Mouse (Mus musculus) intestine, embryonic 14.5 days (tissue): ENCODE results near the gene Kank1. TPM values are rescaled to one million over a fixed set of nuclear protein-coding genes. Genes with fewer than 3 reads are reported as not detected.

Experiments used
- ATAC-seq: fragments of 200-750 bp; cut with Nextera tagmentation; replicated peaks from 2 replicates; pipeline ENCODE4 v1.8.0; 2017; ENCODE audit warnings: low read depth, moderate number of reproducible peaks, moderate TSS enrichment, moderate library complexity; ENCODE audit not compliant: low FRiP score, low TSS enrichment
- DNase-seq: peaks from one replicate; pipeline ENCODE4 v3.0.0-alpha.2; 2018; ENCODE audit warnings: low spot score
- H3K27ac ChIP-seq: fragments of 300-500 bp; sonication (generic); 2 replicates; pipeline ENCODE4 v1.5.1; 2014; ENCODE audit warnings: low read depth, mild to moderate bottlenecking, control low read depth
- H3K27me3 ChIP-seq: fragments of 300-500 bp; sonication (generic); replicated peaks from 2 replicates; pipeline ENCODE4 v1.6.1; 2014; ENCODE audit warnings: low read length, control low read depth; ENCODE audit not compliant: control insufficient read depth, insufficient read depth
- H3K36me3 ChIP-seq: fragments of 300-500 bp; sonication (generic); 2 replicates; pipeline ENCODE4 v1.6.1; 2014; ENCODE audit warnings: low read length, control low read depth; ENCODE audit not compliant: control insufficient read depth, insufficient read depth
- H3K4me1 ChIP-seq: fragments of 300-500 bp; sonication (generic); replicated peaks from 2 replicates; pipeline ENCODE4 v1.6.1; 2014; ENCODE audit warnings: low read length, control low read depth, mixed read lengths; ENCODE audit not compliant: control insufficient read depth, insufficient read depth
- H3K4me2 ChIP-seq: fragments of 300-500 bp; sonication (generic); 2 replicates; pipeline ENCODE4 v1.6.1; 2014; ENCODE audit warnings: low read length
- H3K4me3 ChIP-seq: fragments of 300-500 bp; sonication (generic); 2 replicates; pipeline ENCODE4 v1.5.1; 2014; ENCODE audit warnings: low read depth, low read length, control low read depth, mixed read lengths
- H3K9ac ChIP-seq: fragments of 300-500 bp; sonication (generic); 2 replicates; pipeline ENCODE4 v1.6.1; 2014; ENCODE audit warnings: mild to moderate bottlenecking, low read length
- H3K9me3 ChIP-seq: fragments of 300-500 bp; sonication (generic); 2 replicates; pipeline ENCODE4 v1.6.1; 2016; ENCODE audit warnings: low read length, control low read depth; ENCODE audit not compliant: control insufficient read depth
- WGBS: fragments of 180-500 bp; shearing (Covaris S2); extraction: QIAGEN DNeasy Blood & Tissue Kit; methylation state at CpG from one replicate; pipeline ENCODE4 v1.1.7; 2014; 5-methylcytosine and 5-hydroxymethylcytosine counted together
- polyA plus RNA-seq: library from polyadenylated mRNA; unstranded; fragments of >200 nt; fragmentation: Nextera tagmentation; extraction: Ambion mirVana; gene quantifications from 2 replicates; pipeline ENCODE4 v1.2.1, GENCODE M21; 2014

Kank1 gene
- polyA plus RNA-seq, 1 experiment from 2014 or later: 17.7 TPM

- no peak overlapping the region for H3K27ac ChIP-seq
- no peak overlapping the region for H3K4me3 ChIP-seq
- no peaks in the 10 kb centered on the region for H3K27me3 ChIP-seq
- H3K36me3 ChIP-seq: no peaks in the 10 kb centered on the region
- H3K4me2 ChIP-seq: no peak overlapping the region
- H3K9me3 ChIP-seq: no peaks in the 10 kb centered on the region
- H3K4me1 ChIP-seq: peaks cover 3% of the 10 kb centered on the region; the same call in 1 of the 2 replicates
- WGBS: 70% methylated on average over 7 of the region's 7 CpGs
- ATAC-seq (no peak), DNase-seq (no peak)
- H3K9ac ChIP-seq: no peak overlapping the region
Measured at GRCm38 (mm10) chr19:25311626-25312025, 74.9 kb downstream of the Kank1 start.

DNA sequence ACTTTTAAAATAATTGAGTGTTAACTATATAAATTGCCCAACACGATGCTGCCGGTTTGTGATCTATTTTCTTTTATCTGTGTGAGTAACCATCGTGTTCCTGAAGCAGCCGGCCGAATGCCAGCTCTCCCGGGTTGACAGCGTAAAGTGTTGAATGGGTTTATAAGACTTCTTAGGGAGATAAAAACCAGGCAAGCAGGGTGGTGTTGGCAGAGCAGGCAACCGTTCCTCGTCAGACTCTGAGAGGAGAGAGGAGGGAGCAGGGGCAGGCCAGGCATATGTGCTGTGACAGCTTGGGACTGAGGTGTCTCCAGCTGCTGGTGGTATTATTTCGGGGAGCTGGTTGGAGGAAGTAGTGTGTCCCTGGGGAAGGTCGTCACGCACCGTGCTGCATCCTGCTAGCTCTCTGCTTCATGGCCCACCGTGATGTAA is 78.7 kb downstream of the Kank1 start:
- DNase-seq (no peak), ATAC-seq (no peak)
- Histone ChIP-seq H3K4me3 (no peak overlapping the region), H3K4me2 (no peak overlapping the region), H3K27me3 (no peaks in the 10 kb centered on the region), H3K36me3 (no peaks in the 10 kb centered on the region), H3K4me1 (peaks cover 3% of the 10 kb centered on the region; the same call in 1 of the 2 replicates), H3K9me3 (no peaks in the 10 kb centered on the region), H3K27ac (no peak overlapping the region), H3K9ac (no peak overlapping the region)
- WGBS: 34% methylated on average over 14 of the region's 14 CpGs

DNA sequence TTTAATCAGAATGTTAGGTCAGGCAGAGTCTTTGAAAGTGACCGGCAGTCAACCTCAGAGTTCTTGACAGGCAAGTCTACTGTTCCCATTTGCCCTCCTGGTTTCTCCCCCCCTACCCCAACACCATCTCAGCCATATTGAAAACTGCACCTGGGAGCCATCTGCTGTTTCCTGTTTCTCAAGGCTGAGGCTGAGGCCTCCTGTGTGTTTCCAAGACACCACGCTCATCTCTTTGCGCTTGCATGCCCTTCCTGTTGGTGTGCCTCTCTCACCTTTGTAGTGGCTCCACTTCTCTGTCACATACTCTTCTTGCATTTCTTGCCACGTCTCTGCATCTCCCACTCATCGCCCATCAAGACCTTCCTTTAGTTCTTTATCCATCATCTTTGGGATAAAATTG is 79.2 kb downstream of the Kank1 start:
- DNase-seq (no peak), ATAC-seq (no peak)
- H3K27me3 ChIP-seq: no peaks in the 10 kb centered on the region
- H3K9ac ChIP-seq: no peak overlapping the region
- peaks cover 3% of the 10 kb centered on the region; the same call in 1 of the 2 replicates for H3K4me1 ChIP-seq
- H3K9me3 ChIP-seq: no peaks in the 10 kb centered on the region
- 88% methylated on average over 5 of the region's 5 CpGs for WGBS
- no peaks in the 10 kb centered on the region for H3K36me3 ChIP-seq
- no peak overlapping the region for H3K4me3 ChIP-seq
- no peak overlapping the region for H3K27ac ChIP-seq
- no peak overlapping the region for H3K4me2 ChIP-seq

- H3K9ac ChIP-seq: no peak overlapping the region
- WGBS: 35% methylated on average over 7 of the region's 7 CpGs
- H3K27ac ChIP-seq: no peak overlapping the region
- H3K9me3 ChIP-seq: no peaks in the 10 kb centered on the region
- no peak for DNase-seq
- no peaks in the 10 kb centered on the region for H3K36me3 ChIP-seq
- no peaks in the 10 kb centered on the region for H3K27me3 ChIP-seq
- ATAC-seq: no peak
- no peak overlapping the region for H3K4me3 ChIP-seq
- H3K4me1 ChIP-seq: peaks cover 8% of the 10 kb centered on the region; the same call in 1 of the 2 replicates
- H3K4me2 ChIP-seq: no peak overlapping the region
Measured at GRCm38 (mm10) chr19:25324265-25324664, 87.5 kb downstream of the Kank1 start.

- DNase-seq (no peak), ATAC-seq (no peak)
- no peak overlapping the region for H3K4me3 ChIP-seq
- WGBS: 72% methylated on average over 9 of the region's 9 CpGs
- no peaks in the 10 kb centered on the region for H3K36me3 ChIP-seq
- H3K9ac ChIP-seq: no peak overlapping the region
- H3K27me3 ChIP-seq: no peaks in the 10 kb centered on the region
- no peak overlapping the region for H3K4me2 ChIP-seq
- H3K4me1 ChIP-seq: peaks cover 8% of the 10 kb centered on the region; the same call in 1 of the 2 replicates
- no peak overlapping the region for H3K27ac ChIP-seq
- H3K9me3 ChIP-seq: no peaks in the 10 kb centered on the region
Measured at GRCm38 (mm10) chr19:25325113-25326001, 88.6 kb downstream of the Kank1 start.

- Histone ChIP-seq H3K27me3 (no peaks in the 10 kb centered on the region), H3K27ac (no peak overlapping the region), H3K4me3 (no peak overlapping the region), H3K9me3 (no peaks in the 10 kb centered on the region), H3K4me1 (peaks cover 8% of the 10 kb centered on the region; the same call in 1 of the 2 replicates), H3K9ac (no peak overlapping the region), H3K4me2 (no peak overlapping the region), H3K36me3 (no peaks in the 10 kb centered on the region)
- ATAC-seq (no peak), DNase-seq (no peak)
- WGBS: 64% methylated on average over 4 of the region's 4 CpGs
Measured at GRCm38 (mm10) chr19:25326002-25326300, 89.2 kb downstream of the Kank1 start.

- no peak overlapping the region for H3K27ac ChIP-seq
- H3K9ac ChIP-seq: no peak overlapping the region
- no peaks in the 10 kb centered on the region for H3K36me3 ChIP-seq
- H3K27me3 ChIP-seq: no peaks in the 10 kb centered on the region
- peaks cover 8% of the 10 kb centered on the region; the same call in 1 of the 2 replicates for H3K4me1 ChIP-seq
- DNase-seq (no peak), ATAC-seq (no peak)
- H3K4me2 ChIP-seq: no peak overlapping the region
- 71% methylated on average over 6 of the region's 6 CpGs for WGBS
- no peaks in the 10 kb centered on the region for H3K9me3 ChIP-seq
- H3K4me3 ChIP-seq: no peak overlapping the region
Measured at GRCm38 (mm10) chr19:25327633-25328032, 90.9 kb downstream of the Kank1 start.

GRCm38 (mm10) chr19:25334360-25334759 is 97.6 kb downstream of the Kank1 start:
- H3K9me3 ChIP-seq: no peaks in the 10 kb centered on the region
- H3K27me3 ChIP-seq: no peaks in the 10 kb centered on the region
- no peak overlapping the region for H3K4me2 ChIP-seq
- no peak overlapping the region for H3K9ac ChIP-seq
- H3K36me3 ChIP-seq: no peaks in the 10 kb centered on the region
- WGBS: 59% methylated on average over 3 of the region's 3 CpGs
- peak; percentile 84 for DNase-seq
- no peak overlapping the region for H3K27ac ChIP-seq
- no peak for ATAC-seq
- no peaks in the 10 kb centered on the region for H3K4me1 ChIP-seq
- no peak overlapping the region for H3K4me3 ChIP-seq

DNA sequence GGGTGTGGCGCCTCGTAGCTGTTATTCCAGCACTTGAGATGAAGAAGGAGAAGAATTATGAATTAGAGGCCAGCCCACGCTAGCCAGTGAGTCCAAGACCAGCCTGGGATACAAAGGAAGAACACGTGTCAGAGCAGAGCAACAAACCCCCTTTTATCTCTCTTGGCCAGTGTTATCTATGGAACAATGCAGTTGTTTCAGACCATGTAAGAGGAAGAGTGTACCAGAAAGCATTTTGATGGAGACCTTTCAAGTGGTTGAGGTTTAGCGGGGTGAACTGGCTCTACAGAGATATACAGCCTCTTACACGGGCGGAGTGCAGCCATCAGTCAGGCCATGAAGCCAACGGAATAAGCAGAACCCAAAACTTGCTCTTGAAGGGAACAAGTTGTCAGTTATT is 100.0 kb downstream of the Kank1 start:
- H3K9me3 ChIP-seq: no peaks in the 10 kb centered on the region
- no peaks in the 10 kb centered on the region for H3K36me3 ChIP-seq
- H3K27ac ChIP-seq: no peak overlapping the region
- ATAC-seq: no peak
- no peaks in the 10 kb centered on the region for H3K4me1 ChIP-seq
- no peak for DNase-seq
- no peak overlapping the region for H3K4me2 ChIP-seq
- no peaks in the 10 kb centered on the region for H3K27me3 ChIP-seq
- no peak overlapping the region for H3K9ac ChIP-seq
- no peak overlapping the region for H3K4me3 ChIP-seq
- WGBS: 85% methylated on average over 8 of the region's 8 CpGs
